Mouse (Mus musculus) kidney, adult 2 months (tissue): ENCODE measurements around the gene Syne4. TPM values are rescaled to one million over a fixed set of nuclear protein-coding genes. Genes with fewer than 3 reads are reported as not detected.

Experiments
- DNase-seq: peaks from one replicate; pipeline ENCODE4 v3.0.0; 2021
- H3K27ac ChIP-seq: fragments of 200-500 bp; 2 replicates; pipeline ENCODE4 v1.5.1; 2012; ENCODE audit warnings: low read depth, low read length, control low read depth, inconsistent platforms; ENCODE audit not compliant: insufficient read depth
- H3K27me3 ChIP-seq: fragments of 200-500 bp; replicated peaks from 2 replicates; pipeline ENCODE4 v1.6.1; 2012; ENCODE audit warnings: mild to moderate bottlenecking, moderate library complexity, low read length, inconsistent platforms; ENCODE audit not compliant: control insufficient read depth, insufficient read depth
- H3K36me3 ChIP-seq: fragments of 200-500 bp; 2 replicates; pipeline ENCODE4 v1.6.1; 2012; ENCODE audit warnings: mild to moderate bottlenecking, moderate library complexity, low read length, inconsistent platforms; ENCODE audit not compliant: control insufficient read depth, insufficient read depth
- H3K4me1 ChIP-seq: fragments of 200-500 bp; 2 replicates; pipeline ENCODE4 v1.6.1; 2011; ENCODE audit warnings: low read length; ENCODE audit not compliant: control insufficient read depth, insufficient read depth
- H3K4me3 ChIP-seq: fragments of 200-500 bp; 2 replicates; pipeline ENCODE4 v1.5.1; 2011; ENCODE audit warnings: mild to moderate bottlenecking, low read depth, low read length, control low read depth; ENCODE audit not compliant: insufficient read depth
- CTCF ChIP-seq: fragments of 200-500 bp; conservative IDR thresholded peaks from 2 replicates; pipeline ENCODE4 v1.5.1; 2011; ENCODE audit warnings: low read depth, mild to moderate bottlenecking, control low read depth, low read length, moderate library complexity, mixed read lengths; ENCODE audit not compliant: insufficient read depth, insufficient read length
- POLR2A ChIP-seq: fragments of 200-500 bp; IDR thresholded peaks from one replicate; pipeline ENCODE4 v1.6.1; 2011; ENCODE audit warnings: low read depth, low read length, control low read depth
- WGBS: fragments of 180-500 bp; shearing (Covaris S2); methylation state at CpG from one replicate; pipeline ENCODE4 v1.1.7; 2018; 5-methylcytosine and 5-hydroxymethylcytosine counted together
- polyA plus RNA-seq: library from polyadenylated mRNA; depleted of rRNA; stranded (reverse); fragments of >200 nt; gene quantifications from 2 replicates; pipeline ENCODE4 v1.2.3, GENCODE M21; 2012

Syne4 gene
- polyA plus RNA-seq, 1 experiment, result 162 TPM

- Histone ChIP-seq H3K4me1 (no peaks in the 10 kb centered on the region), H3K27ac (no peak overlapping the region), H3K36me3 (no peaks in the 10 kb centered on the region), H3K27me3 (no peaks in the 10 kb centered on the region), H3K4me3 (no peak overlapping the region)
- 27% methylated on average over 21 of the region's 21 CpGs for WGBS
- no peak for TF ChIP-seq POLR2A
- no peak for TF ChIP-seq CTCF
- peak; percentile 66 for DNase-seq
These were observed 32.2 kb downstream of the Syne4 start for GRCm38 (mm10) chr7:30346635-30347379.

DNA sequence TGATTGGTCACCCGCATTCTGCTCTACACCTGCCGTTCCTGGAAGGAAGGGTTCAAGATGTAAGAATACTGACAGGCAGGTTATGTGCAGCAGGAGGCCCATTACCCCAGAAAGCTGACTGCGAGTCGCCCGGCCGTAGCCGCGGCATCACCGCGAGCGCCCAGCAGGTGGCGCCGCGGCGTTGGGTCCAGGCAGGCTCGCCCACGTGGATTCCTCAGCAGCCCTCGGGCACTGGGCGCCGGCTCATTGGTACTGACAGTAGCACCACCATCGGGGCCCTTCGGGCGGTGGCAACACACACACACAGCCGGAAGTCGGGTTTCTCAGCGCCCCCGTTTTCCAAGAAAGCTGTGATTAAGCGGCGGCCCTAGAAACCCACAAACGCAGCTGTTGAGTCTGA, 33.2 kb downstream of the Syne4 start:
- peak; percentile 73 for TF ChIP-seq CTCF
- no peak for TF ChIP-seq POLR2A
- 2% methylated on average over 30 of the region's 30 CpGs for WGBS
- no peaks in the 10 kb centered on the region for H3K27me3 ChIP-seq
- H3K27ac ChIP-seq, result no peak overlapping the region
- H3K4me3 ChIP-seq, result no peak overlapping the region
- H3K4me1 ChIP-seq, result no peaks in the 10 kb centered on the region
- DNase-seq, result peak; percentile 67
- no peaks in the 10 kb centered on the region for H3K36me3 ChIP-seq

DNA sequence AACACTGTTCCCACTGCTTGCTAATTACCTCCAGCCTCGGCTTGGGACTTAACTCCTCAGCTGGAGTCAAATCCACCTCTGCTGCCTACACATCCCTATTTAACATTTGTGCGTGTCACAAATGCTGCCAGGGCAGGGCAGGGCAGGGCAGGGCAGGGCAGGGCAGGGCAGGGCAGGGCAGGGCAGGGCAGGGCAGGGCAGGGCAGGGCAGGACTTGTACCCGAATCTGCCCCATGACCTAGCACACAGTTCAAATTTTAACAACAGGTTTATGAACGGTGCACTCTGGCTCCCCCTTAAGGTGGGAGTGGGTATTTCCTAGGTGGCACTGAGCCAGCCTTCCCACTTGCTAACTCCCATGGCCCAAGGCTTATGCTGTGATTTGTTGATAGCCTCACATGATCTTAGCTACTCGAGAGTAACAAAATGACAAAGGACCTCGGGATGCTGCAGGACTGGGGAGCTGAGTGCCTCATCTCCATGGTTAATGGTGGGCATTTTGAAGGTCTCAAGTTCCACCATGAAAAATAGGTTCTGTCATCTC, 38.7 kb downstream of the Syne4 start:
- Histone ChIP-seq H3K27me3 (no peaks in the 10 kb centered on the region), H3K4me3 (no peak overlapping the region), H3K36me3 (no peaks in the 10 kb centered on the region), H3K4me1 (no peaks in the 10 kb centered on the region), H3K27ac (no peak overlapping the region)
- WGBS, result 4% methylated on average over 6 of the region's 6 CpGs
- peak; percentile 86 for TF ChIP-seq CTCF
- TF ChIP-seq POLR2A, result no peak
- DNase-seq, result peak; percentile 80

DNA sequence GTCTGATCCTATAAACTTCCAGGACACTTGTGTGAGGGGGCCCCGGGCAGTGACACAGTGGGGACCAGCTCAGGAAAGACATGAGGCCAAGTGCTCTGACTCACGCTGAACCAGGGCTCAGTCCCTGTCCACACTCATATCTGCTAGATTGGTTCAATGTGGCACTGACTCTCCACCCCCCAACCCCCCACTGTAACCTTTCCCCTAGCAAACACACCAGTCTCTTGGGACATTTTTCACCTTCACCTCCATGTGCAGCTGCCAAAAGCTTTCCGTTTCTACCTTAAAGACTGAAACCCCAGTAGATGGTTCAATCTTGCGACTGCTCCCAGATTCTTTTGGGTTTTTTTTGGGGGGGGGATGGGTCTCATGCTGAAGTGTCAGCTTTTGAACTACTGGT, 39.5 kb downstream of the Syne4 start:
- Histone ChIP-seq H3K4me3 (no peak overlapping the region), H3K4me1 (no peaks in the 10 kb centered on the region; the same call in 1 of the 2 replicates), H3K36me3 (no peaks in the 10 kb centered on the region), H3K27me3 (no peaks in the 10 kb centered on the region), H3K27ac (no peak overlapping the region)
- WGBS, result 69% methylated on average over 4 of the region's 4 CpGs
- TF ChIP-seq POLR2A (no peak), CTCF (no peak)
- no peak for DNase-seq

DNA sequence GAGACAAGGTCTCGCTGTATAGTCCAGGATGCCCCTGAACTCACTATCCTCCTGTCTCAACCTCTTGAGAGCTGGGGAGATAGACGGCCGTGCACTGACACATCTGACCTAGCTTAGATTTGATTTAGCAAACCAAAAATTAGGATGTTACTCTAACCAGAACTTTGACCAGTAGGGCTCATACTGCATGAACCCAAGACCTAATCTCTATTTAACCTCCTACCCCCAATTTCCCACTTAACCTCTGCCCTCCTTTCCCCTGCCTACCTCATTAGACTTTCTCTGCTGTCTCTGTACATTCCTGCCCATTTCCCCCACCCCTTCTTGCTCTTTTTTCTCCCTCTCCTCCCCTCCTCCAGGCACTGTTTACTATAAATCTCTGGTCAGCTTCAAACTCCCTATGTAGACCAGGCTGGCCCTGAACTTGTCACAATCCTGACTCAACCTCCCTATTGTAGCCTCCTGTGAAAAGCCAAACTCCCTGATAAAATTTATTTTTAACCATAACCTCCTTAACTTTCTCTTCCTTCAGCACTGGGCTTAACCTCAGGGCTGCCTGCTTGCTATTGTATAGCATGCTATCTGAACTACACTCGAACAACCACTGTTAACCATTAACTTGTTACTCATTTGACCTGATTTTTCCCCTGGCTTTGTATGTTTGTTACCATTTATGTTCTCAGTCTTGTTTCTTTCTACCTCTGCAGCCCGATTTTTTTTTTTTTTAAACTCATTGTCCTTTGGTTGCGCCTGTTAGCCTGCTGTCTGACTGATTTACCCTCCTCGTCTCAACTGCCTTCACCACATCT, 44.0 kb downstream of the Syne4 start:
- H3K4me1 ChIP-seq, result peaks cover 5% of the 10 kb centered on the region; the same call in 1 of the 2 replicates
- H3K4me3 ChIP-seq, result no peak overlapping the region

DNA sequence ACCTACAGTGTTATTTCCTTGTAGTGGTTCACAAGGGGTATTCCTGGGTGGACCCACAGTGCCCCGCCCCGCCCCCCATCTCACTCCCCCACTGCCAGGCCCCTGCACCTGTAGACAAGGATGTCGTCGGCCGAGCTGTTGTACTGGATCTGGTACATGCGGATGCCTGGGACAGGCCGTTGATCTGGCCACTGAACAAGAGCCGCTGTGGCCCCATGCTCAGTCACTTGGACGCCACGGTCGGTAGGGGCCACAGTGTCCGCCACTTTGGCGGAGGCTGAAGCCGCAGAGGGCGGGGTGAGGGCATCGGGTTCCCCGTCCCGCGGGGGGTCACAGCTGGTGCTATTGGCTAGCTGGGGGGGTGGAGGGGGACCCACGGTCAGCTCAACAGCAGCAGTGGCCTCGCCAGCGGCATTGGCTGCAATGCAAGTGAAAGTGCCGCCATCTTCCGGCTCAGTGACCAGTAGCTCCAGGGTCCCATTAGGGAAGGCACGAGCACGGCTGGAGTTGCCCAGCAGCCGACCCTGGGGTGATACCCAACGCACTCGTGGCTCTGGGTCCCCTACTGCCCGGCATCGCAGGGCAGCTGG, 44.8 kb downstream of the Syne4 start:
- H3K4me1 ChIP-seq, result peaks cover 5% of the 10 kb centered on the region; the same call in 1 of the 2 replicates
- no peaks in the 10 kb centered on the region for H3K36me3 ChIP-seq
- no peaks in the 10 kb centered on the region for H3K27me3 ChIP-seq
- TF ChIP-seq POLR2A (no peak), CTCF (0 out of 2 replicates have a peak, but pooled peaks have one; percentile 7)
- DNase-seq, result peak; percentile 50
- 54% methylated on average over 31 of the region's 31 CpGs for WGBS
- H3K27ac ChIP-seq, result peak overlapping the region; percentile 41
- no peak overlapping the region for H3K4me3 ChIP-seq

More for the DNA sequence above, 44.0 kb downstream of the Syne4 start:
- Histone ChIP-seq H3K36me3 (no peaks in the 10 kb centered on the region), H3K27me3 (no peaks in the 10 kb centered on the region), H3K27ac (peak overlapping the region; percentile 41; the same call in 1 of the 2 replicates)
- TF ChIP-seq CTCF, result no peak
- no peak for TF ChIP-seq POLR2A
- 47% methylated on average over 7 of the region's 7 CpGs for WGBS
- DNase-seq, result peak; percentile 67

DNA sequence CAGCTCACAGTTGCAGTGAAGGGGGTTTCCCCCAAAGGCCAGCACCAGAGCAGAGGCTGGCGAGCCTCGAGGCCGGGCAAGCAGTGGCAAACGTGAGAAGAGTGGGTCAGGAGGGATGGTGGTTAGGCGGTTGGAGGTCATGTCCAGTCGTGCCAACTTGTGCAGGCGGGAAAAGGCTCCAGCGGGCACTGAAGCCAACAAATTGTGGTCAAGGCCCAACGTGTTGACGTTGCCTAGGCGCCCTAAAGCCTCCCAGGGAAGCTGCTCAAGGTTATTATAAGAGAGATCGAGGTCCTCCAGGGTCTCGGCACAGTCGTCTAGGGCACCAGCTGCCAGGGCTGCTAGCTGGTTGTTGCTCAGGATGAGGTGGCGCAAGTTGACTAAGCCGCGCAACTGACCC, 45.4 kb downstream of the Syne4 start:
- 77% methylated on average over 17 of the region's 17 CpGs for WGBS
- no peaks in the 10 kb centered on the region for H3K27me3 ChIP-seq
- DNase-seq, result no peak
- no peak overlapping the region for H3K4me3 ChIP-seq
- TF ChIP-seq POLR2A (no peak), CTCF (no peak)
- H3K36me3 ChIP-seq, result no peaks in the 10 kb centered on the region
- peaks cover 5% of the 10 kb centered on the region; the same call in 1 of the 2 replicates for H3K4me1 ChIP-seq
- H3K27ac ChIP-seq, result peak overlapping the region; percentile 26; the same call in 1 of the 2 replicates
